Mouse (Mus musculus) ovary, postnatal 36 days (tissue): Measurements from ENCODE around the gene Ptges3l.
A peak's percentile ranks its signal among the peaks of the same experiment; 100 is the strongest.
"Not testable (repeated sequence)": the region's sequence is repeated elsewhere in the genome, so short reads cannot be mapped to it uniquely, and the experiment has no call there.

Experiments
- DNase-seq: peaks from one replicate; pipeline ENCODE4 v3.0.0; 2022; ENCODE audit warnings: low spot score, mixed read lengths

Ptges3l gene

DNA sequence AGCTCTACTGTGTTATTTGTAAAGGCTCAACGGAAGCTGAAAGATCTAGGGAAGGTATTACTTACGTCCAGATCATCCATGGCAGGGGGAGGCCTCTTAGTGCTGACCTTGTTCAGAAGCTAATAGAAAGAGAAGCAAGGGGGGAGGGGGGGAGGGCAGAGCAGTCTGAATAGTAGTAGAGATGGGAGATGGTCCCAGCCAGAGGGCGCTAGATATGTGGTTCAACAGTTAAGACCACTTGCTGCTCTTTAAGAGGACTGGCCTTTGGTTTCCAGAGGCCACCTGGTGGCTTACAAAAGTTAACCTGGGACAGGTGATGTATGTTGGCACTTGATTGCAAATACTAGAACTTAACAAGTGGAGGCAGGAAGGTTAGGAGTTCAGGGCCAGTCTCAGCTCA, 5.5 kb downstream of the Ptges3l start:
- no peak for DNase-seq

DNA sequence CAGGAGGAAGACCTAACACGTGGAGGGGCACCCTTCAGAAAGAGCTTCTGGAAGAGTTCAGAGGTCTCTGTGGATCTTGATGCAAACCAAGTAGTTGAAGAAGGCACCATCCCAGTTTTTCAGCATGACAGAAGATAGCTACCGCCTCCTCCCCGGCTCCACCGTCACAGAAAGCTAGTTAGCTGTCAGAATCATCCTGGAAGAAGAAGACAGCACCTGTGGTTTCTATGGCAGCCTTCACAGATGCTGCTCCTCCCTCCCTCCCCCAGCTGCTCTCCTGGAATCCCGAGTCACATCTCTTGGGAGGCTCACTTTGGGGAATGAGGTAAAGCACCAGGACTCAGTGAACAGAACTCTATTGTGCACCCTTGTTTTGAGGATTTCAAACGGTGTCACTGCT, 6.1 kb downstream of the Ptges3l start:
- DNase-seq = no peak

DNA sequence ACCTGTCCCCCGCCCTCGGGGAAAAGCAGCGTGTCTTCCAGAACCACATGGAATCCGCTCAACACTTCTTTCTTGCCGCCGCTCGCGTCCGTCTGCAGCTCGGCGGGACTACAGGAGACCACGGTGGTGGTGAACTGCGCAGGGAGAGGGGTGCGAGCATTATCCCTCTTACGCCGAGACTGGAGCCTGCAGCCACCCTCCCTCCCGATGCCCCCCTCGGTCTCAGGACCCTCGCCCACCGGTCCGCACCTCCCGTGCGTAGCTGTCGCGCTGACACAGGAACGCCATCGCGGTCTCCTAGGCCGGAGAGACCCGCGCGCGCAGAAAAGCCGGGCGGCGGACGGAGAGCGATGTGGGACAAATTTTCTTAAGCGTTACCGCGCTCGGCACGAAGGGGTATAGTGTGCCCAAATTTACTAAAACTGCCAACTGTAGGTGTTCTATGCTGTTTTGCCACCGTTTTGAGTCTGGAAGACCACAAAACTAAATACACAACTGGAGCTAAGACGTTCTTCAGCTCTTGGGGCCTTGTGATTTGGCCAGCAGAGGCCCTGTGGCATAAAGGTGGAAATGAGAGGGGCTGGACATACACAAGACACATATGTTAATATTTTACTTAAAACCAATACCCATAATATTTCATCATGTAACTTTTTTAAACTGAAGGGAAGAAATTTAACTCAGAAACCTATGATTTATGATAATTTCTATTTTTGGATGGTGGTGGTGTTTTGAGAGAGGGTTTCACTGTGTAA, 7.9 kb downstream of the Ptges3l start, which contains the start of gene Aarsd1:
Gene Aarsd1, minus strand, starts transcription at position 515 of the 755 bp plus-strand sequence.
- DNase-seq = peak; percentile 86

DNA sequence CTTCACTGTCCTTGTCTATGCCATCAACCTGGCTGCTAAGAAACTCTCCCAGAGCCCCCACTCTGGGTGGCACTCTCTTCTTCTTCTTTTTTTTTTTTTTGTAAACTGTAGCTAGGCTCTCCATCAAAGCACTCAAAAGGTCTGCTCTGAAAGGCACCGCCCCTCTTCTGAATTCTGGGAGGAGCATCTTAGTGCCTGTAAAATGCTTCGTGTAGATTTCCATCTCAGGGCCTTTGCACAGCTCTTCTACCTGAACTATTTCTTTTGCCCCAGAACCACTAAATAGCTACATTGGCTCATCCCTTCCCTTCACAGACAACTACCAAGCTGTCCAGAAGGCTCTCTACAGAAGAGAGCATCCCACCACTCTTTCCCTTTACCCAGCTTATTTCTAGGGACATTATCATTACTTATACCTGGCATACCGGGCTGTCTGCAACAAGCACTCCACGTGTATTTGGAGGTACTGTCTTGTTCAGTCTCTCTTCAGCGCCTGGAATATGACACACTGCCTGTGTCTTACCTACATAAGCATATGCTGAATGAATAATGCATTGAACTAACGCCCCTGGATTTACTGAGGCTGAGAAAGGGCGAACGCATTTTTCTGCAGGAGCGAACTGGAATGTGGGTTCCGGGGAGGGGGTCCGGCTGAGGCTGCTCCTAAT, 8.6 kb downstream of the Ptges3l start:
- no peak for DNase-seq

DNA sequence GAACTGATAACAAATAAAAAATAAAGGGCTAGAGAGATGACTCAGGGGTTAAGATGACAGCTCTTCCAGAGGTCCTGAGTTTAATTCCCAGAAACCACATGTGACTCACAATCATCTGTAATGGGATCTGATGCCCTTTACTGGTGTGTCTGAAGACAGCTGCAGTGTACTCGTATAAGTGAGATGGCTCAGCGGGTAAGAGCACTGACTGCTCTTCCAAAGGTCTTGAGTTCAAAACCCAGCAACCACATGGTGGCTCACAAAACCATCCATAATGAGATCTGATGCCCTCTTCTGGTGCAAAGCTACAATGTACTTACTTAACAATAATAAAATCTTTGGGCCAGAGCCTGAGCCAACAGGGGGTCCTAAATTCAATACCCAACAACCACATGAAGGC, 9.8 kb downstream of the Ptges3l start:
- no peak for DNase-seq

DNA sequence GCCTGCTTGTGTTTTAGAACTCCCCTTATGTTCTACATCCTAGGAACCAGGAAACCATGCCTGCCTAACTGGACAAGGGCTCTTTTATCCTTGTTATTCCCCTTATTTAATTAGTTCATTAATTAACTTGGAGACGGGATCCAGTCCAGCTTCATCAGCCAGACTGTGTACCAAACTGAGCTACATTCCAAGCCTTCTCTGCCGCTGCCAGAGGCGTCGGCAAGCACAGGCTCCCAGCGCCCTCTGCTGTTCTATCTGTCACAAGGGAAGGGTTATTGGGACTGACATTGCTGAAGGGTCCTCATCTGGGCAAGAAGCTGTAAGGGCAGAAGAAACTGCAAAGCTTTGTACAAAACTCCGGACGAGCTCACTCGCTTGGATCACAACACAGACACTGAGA, 30.0 kb downstream of the Ptges3l start:
- peak; percentile 66 for DNase-seq

DNA sequence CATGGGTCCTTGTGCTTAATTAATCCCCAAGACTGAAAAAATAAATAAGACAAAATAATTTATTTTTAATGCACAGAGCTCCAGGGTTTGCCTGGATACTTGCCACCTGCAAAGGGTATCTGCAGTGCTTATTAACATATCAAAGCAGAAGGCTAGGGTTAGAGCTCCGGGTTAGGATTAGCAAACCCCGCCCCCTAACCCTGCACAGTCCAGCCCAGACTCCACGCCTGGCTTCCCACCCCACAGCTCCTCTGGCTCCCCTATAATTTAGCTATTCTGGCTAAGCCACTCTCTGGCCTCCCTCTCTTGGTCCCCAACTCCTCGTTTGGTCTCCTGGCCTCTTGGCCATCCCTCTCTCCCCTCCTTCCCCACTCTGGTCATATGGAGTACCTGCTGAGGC, 43.3 kb downstream of the Ptges3l start:
- no peak for DNase-seq

DNA sequence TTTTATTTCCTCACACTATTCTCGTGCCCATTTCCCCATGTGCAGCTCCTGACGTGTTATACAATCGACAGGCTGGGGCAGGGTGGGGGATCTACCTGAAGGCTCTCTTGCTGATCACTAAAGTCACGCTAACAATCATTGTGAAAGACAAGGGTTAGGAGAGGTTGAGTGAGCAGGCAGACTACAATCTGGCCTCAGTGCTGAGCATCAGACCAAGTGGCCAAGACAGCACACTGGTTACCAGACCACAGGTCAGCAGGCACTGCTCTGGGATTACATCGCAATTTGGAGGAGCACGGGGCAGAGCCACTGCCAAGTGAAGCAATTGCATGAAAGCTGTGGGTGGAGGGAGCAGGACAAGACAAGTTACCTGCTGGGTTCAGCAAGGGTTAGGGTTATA, 46.2 kb downstream of the Ptges3l start:
- DNase-seq = peak; percentile 20

DNA sequence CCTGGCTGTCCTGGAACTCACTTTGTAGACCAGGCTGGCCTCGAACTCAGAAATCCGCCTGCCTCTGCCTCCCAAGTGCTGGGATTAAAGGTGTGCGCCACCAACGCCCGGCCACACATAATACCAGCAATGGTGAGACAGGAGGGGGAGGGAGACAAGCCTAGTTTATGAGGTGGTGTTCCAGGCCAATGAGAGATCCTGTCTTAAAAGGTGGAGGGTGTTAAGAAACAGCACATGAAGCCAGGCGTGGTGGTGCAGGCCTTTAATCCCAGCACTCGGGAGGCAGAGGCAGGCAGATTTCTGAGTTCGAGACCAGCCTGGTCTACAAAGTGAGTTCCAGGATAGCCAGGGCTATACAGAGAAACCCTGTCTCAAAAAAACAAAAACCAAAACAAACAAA, 46.9 kb downstream of the Ptges3l start:
- DNase-seq = not testable (repeated sequence)

DNA sequence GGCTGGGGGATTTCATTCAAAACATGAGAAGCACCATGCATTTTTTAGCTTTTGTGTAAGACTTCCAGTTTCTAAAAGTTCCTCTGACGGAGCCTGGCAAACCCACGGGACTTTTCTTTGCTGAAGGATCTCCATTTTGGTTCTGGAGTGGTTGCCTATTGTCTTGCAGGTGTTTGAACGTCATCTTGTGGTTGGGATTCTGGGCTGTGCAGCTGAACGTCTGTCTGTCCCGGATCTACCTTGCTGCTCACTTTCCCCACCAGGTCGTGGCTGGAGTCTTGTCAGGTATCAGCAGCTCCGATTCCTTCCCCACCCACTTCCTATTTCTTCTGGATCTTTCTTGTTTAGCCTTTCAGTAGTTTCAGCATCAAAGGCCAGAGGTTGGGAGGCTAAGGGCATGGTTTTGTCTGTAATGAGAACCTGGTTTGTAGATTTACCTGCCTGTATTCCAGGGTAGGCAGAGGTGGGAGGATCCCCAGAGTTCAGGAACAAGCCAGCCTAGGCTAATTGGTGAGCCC, 50.7 kb downstream of the Ptges3l start:
- DNase-seq = no peak

DNA sequence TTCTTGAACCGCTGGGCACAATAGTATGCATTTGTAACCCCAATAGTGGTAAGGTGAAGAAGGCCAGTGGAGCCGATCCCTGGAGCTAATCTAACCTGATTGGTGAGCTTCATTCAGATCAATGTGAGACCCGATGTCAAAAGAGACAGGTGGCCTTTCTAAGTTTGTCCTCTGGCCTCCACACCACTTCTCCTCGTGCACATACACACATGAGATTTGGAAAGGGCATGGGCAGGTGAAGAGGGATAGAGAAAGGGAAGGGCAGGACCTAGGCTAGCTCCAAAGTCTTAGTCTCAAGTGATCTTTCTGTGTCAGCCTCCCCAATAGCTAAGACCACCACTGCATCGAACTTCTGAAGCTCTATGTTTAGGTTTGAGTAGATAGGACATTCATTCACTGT, 55.0 kb downstream of the Ptges3l start:
- no peak for DNase-seq
